Mouse (Mus musculus) intestine, postnatal 0 days (tissue): ENCODE measurements around the gene Oaz3. TPM values are rescaled to one million over a fixed set of nuclear protein-coding genes. Genes with fewer than 3 reads are reported as not detected.

ENCODE experiments used
- ATAC-seq: fragments of 200-750 bp; cut with Nextera tagmentation; 2 replicates; pipeline ENCODE4 v1.8.0; 2017; ENCODE audit warnings: mild to moderate bottlenecking, moderate TSS enrichment, moderate library complexity
- H3K27ac ChIP-seq: fragments of 300-500 bp; sonication (generic); 2 replicates; pipeline ENCODE4 v1.5.1; 2014; ENCODE audit warnings: mild to moderate bottlenecking, low read depth, low read length, moderate library complexity
- H3K27me3 ChIP-seq: fragments of 300-500 bp; sonication (generic); replicated peaks from 2 replicates; pipeline ENCODE4 v1.6.1; 2014; ENCODE audit warnings: low read length, mixed read lengths; ENCODE audit not compliant: control insufficient read depth, insufficient read depth
- H3K36me3 ChIP-seq: fragments of 300-500 bp; sonication (generic); 2 replicates; pipeline ENCODE4 v1.6.1; 2014; ENCODE audit warnings: mild to moderate bottlenecking, moderate library complexity; ENCODE audit not compliant: control insufficient read depth, insufficient read depth
- H3K4me1 ChIP-seq: fragments of 300-500 bp; sonication (generic); replicated peaks from 2 replicates; pipeline ENCODE4 v1.6.1; 2014; ENCODE audit warnings: antibody characterized with exemption, low read length, mixed read lengths; ENCODE audit not compliant: control insufficient read depth, insufficient read depth
- H3K4me2 ChIP-seq: fragments of 300-500 bp; sonication (generic); replicated peaks from 2 replicates; pipeline ENCODE4 v1.6.1; 2014; ENCODE audit warnings: low read depth, mild to moderate bottlenecking, moderate library complexity
- H3K4me3 ChIP-seq: fragments of 300-500 bp; sonication (generic); 2 replicates; pipeline ENCODE4 v1.5.1; 2014; ENCODE audit warnings: low read depth, low read length
- H3K9ac ChIP-seq: fragments of 300-500 bp; sonication (generic); 2 replicates; pipeline ENCODE4 v1.6.1; 2014; ENCODE audit warnings: mild to moderate bottlenecking, low read depth, low read length
- H3K9me3 ChIP-seq: fragments of 300-500 bp; sonication (generic); 2 replicates; pipeline ENCODE4 v1.6.1; 2016; ENCODE audit warnings: mixed run types; ENCODE audit not compliant: control insufficient read depth
- CTCF ChIP-seq: sonication (generic); IDR thresholded peaks from 2 replicates; pipeline ENCODE4 v1.5.1; 2016; ENCODE audit warnings: low read depth, mild to moderate bottlenecking, control low read depth, antibody characterized with exemption, moderate library complexity
- WGBS: fragments of 180-500 bp; shearing (Covaris S2); extraction: QIAGEN DNeasy Blood & Tissue Kit; methylation state at CpG from one replicate; pipeline ENCODE4 v1.1.7; 2014; 5-methylcytosine and 5-hydroxymethylcytosine counted together
- polyA plus RNA-seq: library from polyadenylated mRNA; unstranded; fragments of >200 nt; fragmentation: Nextera tagmentation; extraction: Ambion mirVana; gene quantifications from 2 replicates; pipeline ENCODE4 v1.2.1, GENCODE M21; 2015

Oaz3 gene
- polyA plus RNA-seq, 1 experiment from 2014 or later, result 0.35 TPM

DNA sequence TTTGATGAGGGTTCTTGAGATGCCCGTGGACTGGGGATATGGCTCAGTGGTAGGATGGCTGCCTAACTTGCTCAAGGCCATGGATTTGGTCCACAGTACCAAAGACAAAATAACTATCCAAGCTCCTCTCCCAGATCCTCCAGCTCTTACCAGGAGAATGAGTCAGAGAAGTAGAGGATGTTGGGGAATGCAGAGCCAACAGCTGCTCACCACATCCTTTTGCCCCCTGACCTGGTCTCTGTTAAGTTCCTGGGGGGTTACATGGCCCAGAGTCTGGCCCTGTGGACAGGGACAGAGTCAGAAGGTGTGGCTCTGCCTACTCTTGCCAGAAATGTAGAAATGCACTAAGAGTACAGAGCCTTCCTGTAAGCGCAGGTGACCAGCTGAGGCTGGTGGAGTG, 16.1 kb upstream of the Oaz3 start:
- Histone ChIP-seq H3K27ac (no peak overlapping the region), H3K9me3 (no peaks in the 10 kb centered on the region)
- TF ChIP-seq CTCF, result no peak

GRCm38 (mm10) chr3:94457055-94457454, 13.3 kb upstream of the Oaz3 start:
- no peaks in the 10 kb centered on the region for H3K36me3 ChIP-seq
- no peak for ATAC-seq
- H3K9me3 ChIP-seq, result no peaks in the 10 kb centered on the region
- no peak overlapping the region for H3K4me3 ChIP-seq
- no peaks in the 10 kb centered on the region for H3K27me3 ChIP-seq
- H3K9ac ChIP-seq, result no peak overlapping the region
- no peaks in the 10 kb centered on the region for H3K4me1 ChIP-seq
- 80% methylated on average over 3 of the region's 3 CpGs for WGBS
- H3K27ac ChIP-seq, result no peak overlapping the region
- no peak for TF ChIP-seq CTCF
- no peak overlapping the region for H3K4me2 ChIP-seq

More for the DNA sequence above, 16.1 kb upstream of the Oaz3 start:
- WGBS, result 88% methylated on average over 2 of the region's 2 CpGs
- Histone ChIP-seq H3K4me3 (no peak overlapping the region), H3K4me1 (no peaks in the 10 kb centered on the region), H3K9ac (no peak overlapping the region), H3K4me2 (no peak overlapping the region), H3K27me3 (no peaks in the 10 kb centered on the region), H3K36me3 (no peaks in the 10 kb centered on the region)
- no peak for ATAC-seq

DNA sequence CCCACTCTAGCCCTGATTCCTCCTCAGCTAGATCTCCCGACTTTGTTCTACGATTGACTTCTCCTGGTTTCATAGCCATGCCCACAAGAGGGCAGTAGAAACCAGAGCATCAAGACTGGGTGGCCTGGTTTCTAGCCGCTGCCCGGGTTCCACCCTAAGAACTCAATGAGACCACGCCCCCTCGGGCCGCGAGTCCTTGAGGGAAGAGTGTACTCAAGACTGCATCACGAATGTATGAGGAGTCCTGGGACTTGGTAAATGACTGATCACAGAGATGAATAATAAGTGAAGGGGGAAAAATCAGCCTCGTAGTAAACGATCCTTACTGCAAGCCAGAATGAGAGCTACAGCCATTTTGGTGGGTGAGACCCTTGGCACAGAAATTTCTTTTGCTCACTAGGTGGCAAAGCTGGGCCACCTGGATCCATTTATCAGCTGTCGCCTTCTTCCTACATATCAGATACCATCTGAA, 12.8 kb upstream of the Oaz3 start:
- Histone ChIP-seq H3K4me3 (no peak overlapping the region), H3K4me2 (peak overlapping the region; percentile 31), H3K27ac (no peak overlapping the region), H3K9ac (no peak overlapping the region), H3K9me3 (no peaks in the 10 kb centered on the region), H3K27me3 (no peaks in the 10 kb centered on the region), H3K36me3 (no peaks in the 10 kb centered on the region), H3K4me1 (no peaks in the 10 kb centered on the region)
- WGBS, result 2% methylated on average over 12 of the region's 12 CpGs
- peak; percentile 59 for ATAC-seq
- peak; percentile 93 for TF ChIP-seq CTCF

GRCm38 (mm10) chr3:94449377-94449776, 5.7 kb upstream of the Oaz3 start:
- ATAC-seq, result 0 out of 2 replicates have a peak, but pooled peaks have one; percentile 41
- Histone ChIP-seq H3K36me3 (peaks cover 31% of the 10 kb centered on the region), H3K4me1 (no peaks in the 10 kb centered on the region), H3K9ac (no peak overlapping the region), H3K27me3 (no peaks in the 10 kb centered on the region), H3K9me3 (no peaks in the 10 kb centered on the region), H3K4me3 (no peak overlapping the region), H3K27ac (no peak overlapping the region), H3K4me2 (no peak overlapping the region)
- TF ChIP-seq CTCF, result no peak
- 80% methylated on average over 2 of the region's 2 CpGs for WGBS

DNA sequence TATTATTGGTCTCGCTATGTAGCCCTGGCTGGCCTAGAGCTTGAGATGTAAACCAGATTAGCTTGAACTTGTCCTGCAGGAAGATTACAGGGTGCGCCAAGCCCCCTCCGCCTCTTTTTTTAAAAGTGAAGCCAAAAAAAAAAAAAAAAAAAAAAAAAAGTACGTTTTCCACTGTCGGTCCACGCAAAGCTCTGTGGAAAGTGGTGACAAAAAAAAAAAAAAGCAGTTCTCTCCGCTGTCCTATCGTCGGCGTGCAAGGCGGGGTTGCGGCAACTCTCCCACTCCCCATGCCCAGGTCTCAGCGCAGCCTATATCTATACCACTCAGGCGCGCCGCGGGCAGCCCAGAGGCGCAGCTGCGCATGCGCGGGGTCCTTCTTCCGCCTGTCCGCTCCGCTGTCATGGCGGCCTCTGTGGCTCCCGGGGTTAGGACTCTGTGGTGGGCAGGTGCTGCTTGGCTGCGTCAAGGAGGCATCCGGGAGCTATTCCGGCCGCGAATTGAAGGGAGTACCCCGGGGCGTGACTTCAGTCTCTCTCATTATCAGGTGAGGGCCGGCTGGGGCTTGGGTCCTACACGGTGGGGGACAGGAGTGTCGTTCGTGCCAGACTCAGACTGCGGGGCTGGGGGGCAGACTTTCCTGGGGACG, 641 bp downstream of the Oaz3 start, which contains the start of gene Mrpl9:
Gene Mrpl9, plus strand, starts transcription at position 368 of the 646 bp plus-strand sequence.
- Histone ChIP-seq H3K27me3 (no peaks in the 10 kb centered on the region), H3K4me2 (peak within 1 kb of the TSS; percentile 89), H3K9me3 (no peaks in the 10 kb centered on the region), H3K36me3 (peaks cover 22% of the 10 kb centered on the region), H3K9ac (peak within 1 kb of the TSS; percentile 77), H3K4me3 (peak within 1 kb of the TSS; percentile 68), H3K4me1 (no peaks in the 10 kb centered on the region), H3K27ac (peak within 1 kb of the TSS; percentile 57)
- under 1% methylated on average over 39 of the region's 39 CpGs for WGBS
- ATAC-seq, result peak; percentile 96
- no peak for TF ChIP-seq CTCF

DNA sequence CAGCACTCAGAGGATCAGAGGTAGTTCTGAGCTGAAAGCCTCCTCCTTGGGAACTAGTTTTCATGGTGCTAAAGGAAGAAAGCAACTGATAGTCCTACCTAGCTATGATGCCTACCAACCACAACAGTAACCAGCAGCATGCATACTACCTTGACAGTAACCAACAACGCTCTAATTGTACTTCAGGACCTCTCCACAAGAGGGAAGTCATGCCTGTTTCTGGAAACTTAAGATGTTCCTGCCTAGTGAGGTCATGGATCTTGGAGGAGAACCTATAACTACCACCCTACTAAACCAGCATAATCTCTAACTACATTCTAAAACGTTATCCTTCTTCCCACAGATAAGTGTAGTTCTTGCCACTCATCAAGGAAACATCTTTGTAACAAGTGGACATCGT, 2.5 kb downstream of the Oaz3 start:
- 39% methylated on average over 3 of the region's 3 CpGs for WGBS
- Histone ChIP-seq H3K27me3 (no peaks in the 10 kb centered on the region), H3K36me3 (peaks cover 4% of the 10 kb centered on the region), H3K27ac (no peak overlapping the region), H3K9ac (no peak overlapping the region), H3K9me3 (no peaks in the 10 kb centered on the region), H3K4me2 (no peak overlapping the region), H3K4me1 (no peaks in the 10 kb centered on the region), H3K4me3 (no peak overlapping the region)
- TF ChIP-seq CTCF, result peak; percentile 69
- no peak for ATAC-seq
